Mouse (Mus musculus) adrenal gland, postnatal 10 days (tissue): ENCODE measurements around the gene Npr2. TPM values are rescaled to one million over a fixed set of nuclear protein-coding genes. Genes with fewer than 3 reads are reported as not detected.

Experiments used
- DNase-seq: peaks from one replicate; pipeline ENCODE4 v3.0.0; 2021; ENCODE audit warnings: mixed read lengths
- microRNA-seq: library from miRNA; unstranded; fragments of <30 nt; microRNA quantifications from one replicate; pipeline ENCODE4 v1.2.0, GENCODE M21; 2021
- total RNA-seq, 2 experiments: library from RNA; stranded (reverse); gene quantifications; 2 replicates each; pipeline ENCODE4 v1.2.3; 2021

The Npr2 gene
- total RNA-seq, 2 experiments from 2014 or later, result 30.1 to 48.3 TPM

GRCm38 (mm10) chr4:43668782-43669427, 37.2 kb downstream of the Npr2 start, which contains the start of the genes Tmem8b and Fam221b:
Tmem8b (plus strand) TSS chr4:43668971.
Fam221b (minus strand) TSS chr4:43669145.
- DNase-seq, result peak; percentile 94

- peak; percentile 85 for DNase-seq
These were observed 37.7 kb downstream of the Npr2 start for GRCm38 (mm10) chr4:43669428-43669794.

GRCm38 (mm10) chr4:43672070-43672469, 40.3 kb downstream of the Npr2 start:
- DNase-seq, result peak; percentile 94

- DNase-seq, result peak; percentile 44
These were observed 42.0 kb downstream of the Npr2 start for GRCm38 (mm10) chr4:43673703-43674102.

- DNase-seq, result no peak
These were observed 43.2 kb downstream of the Npr2 start for GRCm38 (mm10) chr4:43674974-43675373.

- DNase-seq, result no peak
These were observed 43.9 kb downstream of the Npr2 start for GRCm38 (mm10) chr4:43675608-43676007.

- no peak for DNase-seq
These were observed 46.8 kb downstream of the Npr2 start for GRCm38 (mm10) chr4:43678541-43678940.

- DNase-seq, result peak; percentile 64
These were observed 47.8 kb downstream of the Npr2 start for GRCm38 (mm10) chr4:43679416-43680043.

- DNase-seq, result no peak
These were observed 58.3 kb downstream of the Npr2 start for GRCm38 (mm10) chr4:43690021-43690420.

GRCm38 (mm10) chr4:43691026-43691425, 59.3 kb downstream of the Npr2 start:
- no peak for DNase-seq

GRCm38 (mm10) chr4:43693806-43694241, 62.1 kb downstream of the Npr2 start:
- DNase-seq, result peak; percentile 56

GRCm38 (mm10) chr4:43694439-43695248, 62.9 kb downstream of the Npr2 start:
- DNase-seq, result no peak

GRCm38 (mm10) chr4:43695249-43695671, 63.5 kb downstream of the Npr2 start:
- peak; percentile 78 for DNase-seq

- DNase-seq, result no peak
These were observed 64.8 kb downstream of the Npr2 start for GRCm38 (mm10) chr4:43696561-43696960.

GRCm38 (mm10) chr4:43700707-43701106, 69.0 kb downstream of the Npr2 start, which contains the start of gene Olfr70:
Olfr70 (minus strand) TSS chr4:43700807.
- no peak for DNase-seq

Small RNA genes within 50 kb of the gene (microRNA-seq; reads per million reads assigned to microRNA genes)
- 1.8 reads per million for gene Gm25262

Other genes with a start within 250 kb of the Npr2 start
- 10 to 100 TPM; 29.9 to 32.1 TPM for gene Rusc2, start 250.0 kb upstream of the Npr2 start, total RNA-seq
- gene Fam166b, start 202.8 kb upstream of the Npr2 start, total RNA-seq, result under 1 TPM; 0.27 to 0.97 TPM
- 10 to 100 TPM; 55.3 to 58.2 TPM for gene Tesk1, start 190.0 kb upstream of the Npr2 start, total RNA-seq
- gene Cd72, start 177.3 kb upstream of the Npr2 start, total RNA-seq, result 1 to 10 TPM; 1.9 to 3.2 TPM
- gene Sit1, start 148.2 kb upstream of the Npr2 start, total RNA-seq, result under 1 TPM; 0.51 to 0.64 TPM
- 10 to 100 TPM; 41.1 to 45.5 TPM for gene Ccdc107, start 139.0 kb upstream of the Npr2 start, total RNA-seq
- gene Arhgef39, start 132.2 kb upstream of the Npr2 start, total RNA-seq, result 10 to 100 TPM in 1 of 2 experiments, 1 to 10 TPM in 1; 6.2 to 10.9 TPM
- gene Car9, start 125.0 kb upstream of the Npr2 start, total RNA-seq, result under 1 TPM; 0.76 to 0.90 TPM
- 100 to 1,000 TPM; 203 to 822 TPM for gene Tpm2, start 108.2 kb upstream of the Npr2 start, total RNA-seq
- gene Creb3, start 69.6 kb upstream of the Npr2 start, total RNA-seq, result 100 to 1,000 TPM in 1 of 2 experiments, 10 to 100 TPM in 1; 90.4 to 108 TPM
- gene Tln1, start 69.2 kb upstream of the Npr2 start, total RNA-seq, result 100 to 1,000 TPM; 171 to 192 TPM
- gene Rgp1, start 53.2 kb upstream of the Npr2 start, total RNA-seq, result 10 to 100 TPM; 41.7 to 54.1 TPM
- 10 to 100 TPM; 10.5 to 15.4 TPM for gene Gba2, start 53.1 kb upstream of the Npr2 start, total RNA-seq
- gene Msmp, start 47.4 kb upstream of the Npr2 start, total RNA-seq, result 1 to 10 TPM; 1.8 to 1.9 TPM
- under 1 TPM; 0.57 to 0.79 TPM for gene Spag8, start 21.7 kb downstream of the Npr2 start, total RNA-seq
- gene Hint2, start 24.5 kb downstream of the Npr2 start, total RNA-seq, result 100 to 1,000 TPM; 106 to 111 TPM
- 10 to 100 TPM in 1 of 2 experiments, 1 to 10 TPM in 1; 6.6 to 10.7 TPM for gene Tmem8b, start 37.0 kb downstream of the Npr2 start, total RNA-seq
- gene Fam221b, start 37.2 kb downstream of the Npr2 start, total RNA-seq, result under 1 TPM; 0.15 to 0.36 TPM
- gene Olfr70, start 68.9 kb downstream of the Npr2 start, total RNA-seq, result not detected
- gene Olfr71, start 78.3 kb downstream of the Npr2 start, total RNA-seq, result not detected
- 1 to 10 TPM; 5.5 to 6.0 TPM for gene Hrct1, start 95.3 kb downstream of the Npr2 start, total RNA-seq
- 1 to 10 TPM; 4.1 to 4.3 TPM for gene Spaar, start 98.1 kb downstream of the Npr2 start, total RNA-seq
- gene Olfr159, start 139.1 kb downstream of the Npr2 start, total RNA-seq, result not detected
- not detected for gene Olfr156, start 192.0 kb downstream of the Npr2 start, total RNA-seq
- gene Olfr157, start 208.3 kb downstream of the Npr2 start, total RNA-seq, result not detected
- not detected for gene Olfr155, start 219.6 kb downstream of the Npr2 start, total RNA-seq
- gene Reck, start 243.6 kb downstream of the Npr2 start, total RNA-seq, result 10 to 100 TPM; 17.1 to 18.1 TPM